Mouse (Mus musculus) heart, adult 2 months (tissue): ENCODE results near the gene Krt8. TPM values are rescaled to one million over a fixed set of nuclear protein-coding genes. Genes with fewer than 3 reads are reported as not detected.

Source experiments
- DNase-seq, 2 experiments: peaks; one replicate each; pipeline ENCODE4 v3.0.0; 2021
- H3K27ac ChIP-seq: fragments of 200-600 bp; 2 replicates; pipeline ENCODE4 v1.8.1; 2022
- H3K27me3 ChIP-seq: fragments of 200-500 bp; 2 replicates; pipeline ENCODE4 v1.6.1; 2012; ENCODE audit warnings: mild to moderate bottlenecking, low read length, inconsistent platforms, mixed read lengths; ENCODE audit not compliant: control insufficient read depth, insufficient read depth
- H3K36me3 ChIP-seq: fragments of 200-500 bp; 2 replicates; pipeline ENCODE4 v1.6.1; 2012; ENCODE audit warnings: low read length, inconsistent platforms; ENCODE audit not compliant: control insufficient read depth, insufficient read depth
- H3K4me1 ChIP-seq: fragments of 200-500 bp; 2 replicates; pipeline ENCODE4 v1.6.1; 2011; ENCODE audit warnings: low read length; ENCODE audit not compliant: control insufficient read depth, insufficient read depth
- H3K4me3 ChIP-seq: fragments of 200-600 bp; 2 replicates; pipeline ENCODE4 v1.8.1; 2022
- H3K79me2 ChIP-seq: fragments of 200-500 bp; replicated peaks from 2 replicates; pipeline ENCODE4 v1.6.1; 2012; ENCODE audit warnings: mild to moderate bottlenecking, inconsistent platforms, low read length, moderate library complexity, mixed read lengths; ENCODE audit not compliant: control insufficient read depth, insufficient read depth
- H3K9ac ChIP-seq: fragments of 200-500 bp; 2 replicates; pipeline ENCODE4 v1.6.1; 2012; ENCODE audit warnings: low read depth, mild to moderate bottlenecking, control low read depth, inconsistent platforms, low read length, mixed read lengths
- CTCF ChIP-seq: fragments of 200-600 bp; IDR thresholded peaks from 2 replicates; pipeline ENCODE4 v1.8.1; 2022; ENCODE audit warnings: antibody characterized with exemption, mild to moderate bottlenecking, moderate library complexity
- EP300 ChIP-seq: fragments of 200-500 bp; IDR thresholded peaks from 2 replicates; pipeline ENCODE4 v1.6.1; 2011; ENCODE audit warnings: low read depth, low read length, control low read depth; ENCODE audit not compliant: insufficient read depth
- POLR2A ChIP-seq: fragments of 200-500 bp; IDR thresholded peaks from 2 replicates; pipeline ENCODE4 v1.6.1; 2011; ENCODE audit warnings: mild to moderate bottlenecking, low read depth, low read length, control low read depth; ENCODE audit not compliant: insufficient read depth
- WGBS: fragments of 180-500 bp; shearing (Covaris S2); methylation state at CpG from one replicate; pipeline ENCODE4 v1.1.7; 2018; 5-methylcytosine and 5-hydroxymethylcytosine counted together
- intact Hi-C: fragments of 180-260 bp; cut with DNase I; formaldehyde crosslinking; loops from one replicate; pipeline ENCODE4 v1.15.1; 2025
- polyA plus RNA-seq: library from polyadenylated mRNA; depleted of rRNA; stranded (reverse); fragments of >200 nt; gene quantifications from 2 replicates; pipeline ENCODE4 v1.2.3, GENCODE M21; 2012
- total RNA-seq, 2 experiments: library from RNA; stranded (reverse); gene quantifications; 2 replicates each; pipeline ENCODE4 v1.2.3; 2021

The Krt8 gene
- total and polyA plus RNA-seq, 3 experiments = 1.7 to 9.8 (median 1.7) TPM

DNA sequence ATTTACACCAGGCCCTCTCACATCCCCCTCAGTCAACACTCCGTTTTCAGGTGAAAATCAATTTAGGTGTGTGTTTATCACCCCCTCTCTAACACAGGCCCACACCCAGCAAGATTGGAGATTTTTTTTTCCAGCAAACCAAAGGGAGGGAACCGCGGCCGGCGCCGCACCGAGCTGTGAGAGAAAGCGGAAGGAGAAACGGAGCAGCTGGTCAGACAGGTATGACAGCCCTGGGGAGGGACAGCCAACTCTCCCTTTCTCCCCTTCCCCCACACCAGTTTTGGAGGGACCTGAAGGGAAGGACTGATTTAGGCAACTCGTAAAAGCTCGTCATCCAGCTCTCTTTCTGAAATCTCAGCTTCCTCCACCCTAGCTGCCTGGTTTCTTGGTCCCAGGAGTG, 2.0 kb upstream of the Krt8 start:
- H3K9ac ChIP-seq = no peak overlapping the region
- 58% methylated on average over 11 of the region's 11 CpGs for WGBS

DNA sequence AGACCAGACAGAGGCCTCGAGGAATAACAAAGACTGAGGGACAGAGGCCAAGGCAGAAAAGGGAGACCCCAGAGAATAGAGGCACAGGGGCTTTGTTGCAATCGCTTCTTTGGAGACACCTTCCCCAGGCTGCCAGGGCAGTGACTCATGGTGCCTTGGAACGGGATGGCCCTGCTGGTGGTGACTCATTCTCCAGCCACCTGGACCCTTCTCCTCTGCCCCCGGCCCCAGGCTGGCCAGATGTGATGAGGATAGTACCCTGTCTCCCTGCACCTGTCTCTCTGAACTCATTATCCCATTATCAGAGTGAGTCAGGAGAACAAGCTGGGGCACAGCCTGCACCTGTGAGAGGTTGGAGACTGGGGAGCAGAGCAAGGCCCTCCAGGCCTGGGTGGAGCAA, 1.0 kb upstream of the Krt8 start:
- Histone ChIP-seq H3K36me3 (no peaks in the 10 kb centered on the region), H3K4me3 (no peak overlapping the region), H3K9ac (no peak overlapping the region), H3K4me1 (peaks cover 1% of the 10 kb centered on the region; the same call in 1 of the 2 replicates), H3K79me2 (no peaks in the 10 kb centered on the region), H3K27ac (no peak overlapping the region), H3K27me3 (no peaks in the 10 kb centered on the region; the same call in 1 of the 2 replicates)
- DNase-seq = no peak
- TF ChIP-seq POLR2A = no peak
- TF ChIP-seq EP300 = no peak
- no peak for TF ChIP-seq CTCF
- intact Hi-C loops = no loop called here
- 53% methylated on average over 4 of the region's 4 CpGs for WGBS

More for the DNA sequence above, 2.0 kb upstream of the Krt8 start:
- Histone ChIP-seq H3K79me2 (no peaks in the 10 kb centered on the region), H3K27ac (no peak overlapping the region), H3K4me1 (peaks cover 1% of the 10 kb centered on the region; the same call in 1 of the 2 replicates), H3K36me3 (no peaks in the 10 kb centered on the region), H3K27me3 (no peaks in the 10 kb centered on the region; the same call in 1 of the 2 replicates), H3K4me3 (no peak overlapping the region)
- TF ChIP-seq EP300 (no peak), CTCF (no peak), POLR2A (no peak)
- intact Hi-C loops = no loop called here
- DNase-seq = no peak

DNA sequence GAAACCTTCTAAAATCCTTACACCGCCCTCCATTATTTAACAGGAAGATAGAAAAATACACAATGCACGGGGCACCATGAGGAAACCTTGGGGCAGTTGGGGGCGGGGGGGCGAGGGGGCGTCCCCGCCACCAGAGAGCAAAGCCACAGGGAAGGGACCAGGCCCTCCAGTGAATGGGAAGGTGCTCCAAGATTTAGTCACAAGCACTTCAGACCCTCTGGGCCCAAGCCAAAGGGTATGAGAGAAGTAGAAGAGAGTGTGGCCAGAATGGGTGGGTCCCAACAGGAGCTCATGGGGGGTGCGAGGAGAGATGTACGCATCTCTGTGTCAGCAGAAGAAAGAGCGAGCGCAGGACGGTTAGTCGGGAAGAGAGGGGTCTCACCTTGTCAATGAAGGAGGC, 766 bp downstream of the Krt8 start:
- H3K4me3 ChIP-seq = no peak overlapping the region

DNA sequence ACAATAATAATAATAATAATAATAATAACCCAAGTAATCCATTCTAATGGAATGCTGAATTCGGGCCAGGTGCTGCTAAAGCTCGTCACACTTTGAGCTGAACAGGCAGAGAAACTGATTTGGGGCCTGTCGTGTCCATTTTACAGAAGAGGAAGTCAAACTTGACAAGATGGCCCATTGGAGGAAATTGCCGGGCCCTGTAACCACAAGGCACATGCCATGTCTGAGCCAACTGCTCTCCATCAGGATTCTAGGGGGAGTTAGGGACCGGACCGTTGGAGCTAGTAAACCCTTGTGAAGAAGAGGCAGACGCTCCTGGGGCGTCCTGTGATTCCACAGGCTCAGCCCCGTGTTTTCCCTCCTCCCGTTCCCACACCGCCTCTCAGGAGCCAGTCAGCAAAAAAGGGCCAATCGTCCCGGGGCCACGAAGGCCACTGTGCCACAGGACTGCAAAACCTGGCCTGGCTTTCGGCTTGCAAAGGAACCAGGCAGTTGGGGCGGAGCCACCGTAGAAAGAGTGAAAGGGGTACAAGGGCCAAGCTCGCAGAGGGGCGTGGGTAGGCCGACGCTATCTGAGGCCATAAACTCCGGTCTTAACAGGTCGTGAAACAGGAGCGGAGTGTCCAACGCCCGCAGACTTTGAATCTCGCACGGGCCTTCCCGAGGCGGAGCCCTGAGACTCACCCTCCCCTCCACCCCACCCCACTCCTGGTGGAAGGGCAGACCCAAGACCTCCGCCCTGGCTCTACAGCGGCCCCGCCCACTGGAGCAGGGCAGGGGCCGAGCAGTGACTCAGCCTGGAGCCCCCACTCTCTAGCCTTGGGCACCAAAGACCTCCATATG, 1.4 kb downstream of the Krt8 start:
- DNase-seq = peak; percentile 28 to 36
- H3K4me1 ChIP-seq = peaks cover 1% of the 10 kb centered on the region; the same call in 1 of the 2 replicates
- peak overlapping the region; percentile 55 for H3K9ac ChIP-seq
- 12% methylated on average over 34 of the region's 34 CpGs for WGBS
- intact Hi-C loops = no loop called here
- peak overlapping the region; percentile 9; the same call in 1 of the 2 replicates for H3K4me3 ChIP-seq
- H3K79me2 ChIP-seq = no peaks in the 10 kb centered on the region
- H3K36me3 ChIP-seq = no peaks in the 10 kb centered on the region
- H3K27me3 ChIP-seq = no peaks in the 10 kb centered on the region; the same call in 1 of the 2 replicates
- TF ChIP-seq POLR2A (no peak), EP300 (no peak), CTCF (no peak)
- H3K27ac ChIP-seq = no peak overlapping the region

More for the DNA sequence above, 766 bp downstream of the Krt8 start:
- H3K27ac ChIP-seq = no peak overlapping the region
- TF ChIP-seq EP300 = no peak
- no peak for TF ChIP-seq POLR2A
- no peak for TF ChIP-seq CTCF
- no peaks in the 10 kb centered on the region; the same call in 1 of the 2 replicates for H3K27me3 ChIP-seq
- intact Hi-C loops = no loop called here
- WGBS = 44% methylated on average over 12 of the region's 12 CpGs
- peaks cover 1% of the 10 kb centered on the region; the same call in 1 of the 2 replicates for H3K4me1 ChIP-seq
- H3K79me2 ChIP-seq = no peaks in the 10 kb centered on the region
- no peak overlapping the region for H3K9ac ChIP-seq
- H3K36me3 ChIP-seq = no peaks in the 10 kb centered on the region
- no peak for DNase-seq

DNA sequence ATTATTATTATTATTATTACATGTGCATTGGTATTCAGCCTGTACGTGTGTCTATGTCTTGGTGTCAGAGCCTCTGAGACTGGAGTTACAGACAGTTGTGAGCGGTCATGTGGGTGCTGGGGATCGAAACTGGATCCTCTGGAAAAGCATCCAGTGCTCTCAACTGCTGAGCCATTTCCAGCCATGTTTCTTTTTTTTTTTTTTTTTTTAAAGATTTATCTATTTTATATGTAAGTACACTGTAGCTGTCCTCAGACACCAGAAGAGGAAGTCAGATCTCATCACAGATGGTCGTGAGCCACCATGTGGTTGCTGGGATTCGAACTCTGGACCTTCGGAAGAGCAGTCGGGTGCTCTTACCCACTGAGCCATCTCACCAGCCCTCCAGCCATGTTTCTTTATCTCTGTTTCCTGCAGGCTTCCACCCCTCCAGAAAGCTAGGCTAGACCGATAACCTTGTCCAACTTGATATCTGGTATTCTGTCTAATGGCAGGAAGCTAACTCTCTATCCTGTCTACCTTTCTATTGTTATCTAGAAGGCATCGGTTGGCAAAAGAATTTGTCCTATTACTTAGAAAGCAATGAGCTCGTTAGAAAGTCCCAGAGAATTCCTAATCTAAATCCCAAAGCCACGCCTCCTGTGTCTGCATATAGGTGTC, 4.5 kb downstream of the Krt8 start:
- Histone ChIP-seq H3K27ac (no peak overlapping the region), H3K9ac (no peak overlapping the region), H3K36me3 (no peaks in the 10 kb centered on the region), H3K79me2 (no peaks in the 10 kb centered on the region), H3K4me1 (peaks cover 1% of the 10 kb centered on the region; the same call in 1 of the 2 replicates), H3K27me3 (no peaks in the 10 kb centered on the region; the same call in 1 of the 2 replicates), H3K4me3 (no peak overlapping the region)
- no peak for DNase-seq
- whole genome bisulfite sequencing = 76% methylated on average over 11 of the region's 11 CpGs
- intact Hi-C loops = no loop called here
- no peak for TF ChIP-seq EP300
- TF ChIP-seq POLR2A = no peak
- TF ChIP-seq CTCF = no peak
